Mouse (Mus musculus) testis, adult 2 months (tissue): ENCODE measurements around the gene Rnf150. TPM values are rescaled to one million over a fixed set of nuclear protein-coding genes. Genes with fewer than 3 reads are reported as not detected.

ENCODE experiments used
- H3K27ac ChIP-seq: fragments of 200-500 bp; 2 replicates; pipeline ENCODE4 v1.5.1; 2012; ENCODE audit warnings: low read depth, low read length; ENCODE audit not compliant: control insufficient read depth, insufficient read depth
- H3K27me3 ChIP-seq: fragments of 200-500 bp; 2 replicates; pipeline ENCODE4 v1.6.1; 2012; ENCODE audit warnings: mild to moderate bottlenecking, low read length, moderate library complexity; ENCODE audit not compliant: control insufficient read depth, insufficient read depth
- H3K36me3 ChIP-seq: fragments of 200-500 bp; 2 replicates; pipeline ENCODE4 v1.6.1; 2012; ENCODE audit warnings: mild to moderate bottlenecking, low read length; ENCODE audit not compliant: control insufficient read depth, insufficient read depth
- H3K4me1 ChIP-seq: fragments of 200-500 bp; 2 replicates; pipeline ENCODE4 v1.6.1; 2012; ENCODE audit warnings: low read length; ENCODE audit not compliant: control insufficient read depth, insufficient read depth
- H3K4me3 ChIP-seq: fragments of 200-500 bp; 2 replicates; pipeline ENCODE4 v1.5.1; 2012; ENCODE audit warnings: low read depth, mild to moderate bottlenecking, low read length, moderate library complexity, mixed read lengths; ENCODE audit not compliant: control insufficient read depth
- CTCF ChIP-seq: fragments of 200-500 bp; IDR thresholded peaks from 2 replicates; pipeline ENCODE4 v1.5.1; 2012; ENCODE audit warnings: low read depth, mild to moderate bottlenecking, inconsistent platforms, low read length, moderate library complexity; ENCODE audit not compliant: control insufficient read depth, insufficient read depth, insufficient replicate concordance
- POLR2A ChIP-seq: fragments of 200-500 bp; IDR thresholded peaks from 2 replicates; pipeline ENCODE4 v1.6.1; 2012; ENCODE audit warnings: low read depth, mild to moderate bottlenecking, inconsistent platforms, low read length, moderate library complexity; ENCODE audit not compliant: control insufficient read depth
- polyA plus RNA-seq: library from polyadenylated mRNA; depleted of rRNA; stranded (reverse); fragments of >200 nt; gene quantifications from 2 replicates; pipeline ENCODE4 v1.2.3, GENCODE M21; 2012

Gene Rnf150
- polyA plus RNA-seq, 1 experiment = 0.33 TPM

DNA sequence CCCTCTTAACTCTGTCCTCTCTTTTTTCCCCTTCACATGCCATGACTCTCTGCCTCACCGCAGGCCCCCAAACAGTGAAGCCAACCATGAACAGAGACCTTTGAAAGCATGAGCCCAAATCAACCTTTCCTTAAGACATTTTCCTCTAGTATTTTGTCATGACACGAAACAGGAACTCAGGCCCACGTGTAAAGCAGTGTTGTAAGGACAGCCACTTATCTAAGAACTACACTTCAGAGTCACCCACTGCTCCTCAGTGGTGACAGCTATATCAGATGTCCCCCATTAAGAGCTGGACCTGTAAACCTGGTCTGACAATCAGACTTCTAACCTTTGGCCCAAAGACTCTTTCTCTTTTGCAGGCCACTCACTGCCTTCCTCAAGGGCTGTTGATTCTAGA lies 40.3 kb downstream of the Rnf150 start:
- TF ChIP-seq POLR2A (no peak), CTCF (no peak)
- Histone ChIP-seq H3K27me3 (no peaks in the 10 kb centered on the region), H3K4me3 (no peak overlapping the region), H3K27ac (no peak overlapping the region), H3K36me3 (no peaks in the 10 kb centered on the region), H3K4me1 (no peaks in the 10 kb centered on the region)

GRCm38 (mm10) chr8:82907271-82907670 lies 44.1 kb downstream of the Rnf150 start:
- H3K4me3 ChIP-seq = no peak overlapping the region
- no peaks in the 10 kb centered on the region for H3K36me3 ChIP-seq
- no peak for TF ChIP-seq CTCF
- no peak for TF ChIP-seq POLR2A
- H3K4me1 ChIP-seq = no peaks in the 10 kb centered on the region
- no peaks in the 10 kb centered on the region for H3K27me3 ChIP-seq
- no peak overlapping the region for H3K27ac ChIP-seq

DNA sequence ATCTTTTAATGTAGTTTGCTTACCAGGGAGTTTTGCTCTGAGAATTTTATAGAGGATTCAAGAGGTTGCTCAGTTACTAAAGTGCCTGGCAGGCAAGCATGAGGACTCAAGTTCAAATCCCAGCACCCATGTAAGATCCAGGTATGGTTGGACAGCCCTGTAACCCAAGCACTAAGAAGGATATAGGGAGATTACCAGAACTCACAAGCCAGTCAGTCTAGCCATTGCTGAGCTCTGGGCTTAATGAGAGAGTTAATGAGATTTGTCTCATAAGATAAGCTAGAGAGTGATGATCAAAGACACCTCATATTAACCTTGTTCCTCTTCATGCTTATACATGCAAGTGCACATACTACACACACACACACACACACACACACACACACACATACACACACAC lies 48.3 kb downstream of the Rnf150 start:
- Histone ChIP-seq H3K4me3 (no peak overlapping the region), H3K4me1 (no peaks in the 10 kb centered on the region), H3K27ac (no peak overlapping the region), H3K36me3 (no peaks in the 10 kb centered on the region), H3K27me3 (no peaks in the 10 kb centered on the region)
- TF ChIP-seq POLR2A (no peak), CTCF (no peak)

DNA sequence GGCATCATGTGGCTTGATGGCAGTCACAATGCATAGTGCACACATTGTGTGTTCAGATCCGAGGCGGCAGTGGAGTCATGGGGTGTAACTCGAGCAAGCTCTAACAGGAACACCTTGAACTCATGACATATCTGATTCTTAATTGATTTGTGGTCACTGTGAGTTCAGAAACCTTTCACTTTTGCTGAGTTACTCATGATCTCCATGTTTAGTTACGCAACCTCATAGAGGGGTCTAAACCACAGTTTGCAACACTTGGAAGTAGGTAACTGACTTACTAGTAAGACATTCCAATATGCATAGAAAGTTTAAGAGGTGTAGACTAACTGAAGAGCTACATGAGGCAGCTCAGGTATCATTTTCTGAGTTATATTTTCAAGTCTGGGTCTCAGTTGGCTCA lies 49.1 kb downstream of the Rnf150 start:
- H3K27me3 ChIP-seq = no peaks in the 10 kb centered on the region
- no peak for TF ChIP-seq POLR2A
- no peaks in the 10 kb centered on the region for H3K4me1 ChIP-seq
- H3K4me3 ChIP-seq = no peak overlapping the region
- H3K36me3 ChIP-seq = no peaks in the 10 kb centered on the region
- H3K27ac ChIP-seq = no peak overlapping the region

DNA sequence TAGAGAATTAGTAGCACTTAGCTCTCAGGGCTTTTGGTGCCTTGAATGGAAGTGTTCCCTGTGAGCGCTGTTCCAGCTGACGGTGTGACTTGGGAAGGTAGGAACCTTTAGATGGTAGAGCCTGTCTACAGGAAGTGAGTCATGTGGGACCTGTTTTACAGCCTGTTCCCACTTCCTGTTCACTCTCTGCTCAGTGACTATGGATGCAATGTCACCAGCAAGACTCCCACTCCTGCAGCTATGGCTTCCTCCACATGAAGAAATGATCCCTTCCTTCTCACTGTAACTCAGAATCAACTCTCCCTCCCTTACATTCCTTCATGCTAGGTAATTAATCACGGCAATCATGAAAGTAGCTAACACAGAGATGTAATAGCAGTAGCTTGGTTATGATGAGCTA lies 51.4 kb downstream of the Rnf150 start:
- Histone ChIP-seq H3K27ac (no peak overlapping the region), H3K4me1 (no peaks in the 10 kb centered on the region)
- TF ChIP-seq CTCF (no peak), POLR2A (no peak)

DNA sequence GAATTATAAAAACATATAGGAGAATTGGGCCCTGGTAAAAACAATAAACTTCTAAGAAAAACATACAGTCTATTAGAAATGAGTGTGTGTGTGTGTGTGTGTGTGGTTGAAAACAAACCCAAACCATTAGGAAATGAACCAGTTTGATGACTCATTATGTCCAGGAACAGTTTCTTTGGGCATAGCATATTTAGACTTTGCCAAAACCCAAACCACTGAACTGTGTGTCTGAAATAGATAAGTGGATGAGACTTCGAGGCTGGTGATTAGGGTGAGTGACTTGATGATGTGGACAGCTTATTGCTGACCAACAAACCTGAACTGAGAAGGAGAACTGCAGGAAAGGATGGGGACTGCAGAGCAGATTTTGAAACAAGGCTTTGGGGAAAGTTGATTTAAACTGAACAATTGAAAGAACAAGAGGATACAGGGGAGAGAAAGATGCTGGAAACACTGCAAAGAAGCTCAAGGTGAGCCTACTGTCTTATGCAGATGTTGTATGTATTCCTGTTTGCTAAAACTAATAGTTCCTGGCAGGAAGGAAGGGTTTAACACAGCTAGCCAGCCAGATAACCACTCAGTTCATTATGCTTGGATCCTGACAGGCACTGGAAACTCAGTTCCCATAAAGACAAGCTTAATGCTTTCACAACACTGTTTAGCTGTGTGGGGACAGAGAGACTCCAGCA lies 53.8 kb downstream of the Rnf150 start:
- no peaks in the 10 kb centered on the region for H3K27me3 ChIP-seq
- no peak for TF ChIP-seq POLR2A
- TF ChIP-seq CTCF = no peak
- H3K27ac ChIP-seq = no peak overlapping the region
- no peaks in the 10 kb centered on the region for H3K36me3 ChIP-seq
- H3K4me3 ChIP-seq = no peak overlapping the region
- H3K4me1 ChIP-seq = no peaks in the 10 kb centered on the region

More for the DNA sequence above, 51.4 kb downstream of the Rnf150 start:
- Histone ChIP-seq H3K36me3 (no peaks in the 10 kb centered on the region), H3K27me3 (no peaks in the 10 kb centered on the region), H3K4me3 (no peak overlapping the region)

DNA sequence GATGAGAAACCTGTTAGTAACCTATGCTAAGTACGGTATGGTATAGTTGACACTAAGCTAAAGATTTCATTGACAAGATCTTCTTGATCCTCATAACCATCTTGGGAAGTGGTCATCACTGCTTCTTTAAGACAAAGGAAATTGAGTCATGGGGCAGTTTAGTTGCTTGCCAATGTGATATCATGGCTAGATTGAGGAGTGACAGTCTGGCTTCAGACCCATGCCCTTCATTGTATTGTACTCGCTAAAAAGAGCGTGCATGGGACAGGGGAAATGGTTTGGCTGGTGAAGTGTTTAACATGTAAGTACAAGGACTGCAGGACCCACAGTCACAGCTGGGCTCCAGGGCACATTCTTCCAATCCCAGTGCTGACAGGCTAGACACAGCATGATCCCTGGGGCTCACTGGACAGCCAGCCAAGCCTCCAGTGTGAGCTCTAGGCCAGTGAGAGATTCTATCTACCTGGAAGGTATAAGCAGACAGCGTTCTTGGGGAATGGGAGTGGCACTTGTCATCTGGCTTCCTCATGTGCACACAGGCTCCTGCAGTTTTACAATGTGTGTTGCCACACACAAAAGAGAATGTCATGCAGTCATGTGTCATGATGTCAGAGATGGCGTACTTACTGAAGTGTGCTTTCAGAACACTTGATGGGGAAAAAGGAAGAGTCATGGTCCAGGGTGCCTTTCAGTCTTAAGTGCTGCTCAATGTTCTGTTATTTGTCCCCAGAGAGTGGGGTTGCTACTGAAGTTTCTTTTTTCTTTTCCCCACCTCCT lies 54.6 kb downstream of the Rnf150 start:
- no peaks in the 10 kb centered on the region for H3K27me3 ChIP-seq
- no peak for TF ChIP-seq CTCF
- no peak for TF ChIP-seq POLR2A
- H3K4me3 ChIP-seq = no peak overlapping the region
- no peaks in the 10 kb centered on the region for H3K4me1 ChIP-seq
- H3K27ac ChIP-seq = no peak overlapping the region
- no peaks in the 10 kb centered on the region for H3K36me3 ChIP-seq
